Mouse (Mus musculus): Measurements from ENCODE around the gene Mcf2l. TPM values are rescaled to one million over a fixed set of nuclear protein-coding genes. Genes with fewer than 3 reads are reported as not detected.

The Mcf2l gene
- polyA plus RNA-seq, 1 experiment from 2014 or later = 22.7 TPM

DNA sequence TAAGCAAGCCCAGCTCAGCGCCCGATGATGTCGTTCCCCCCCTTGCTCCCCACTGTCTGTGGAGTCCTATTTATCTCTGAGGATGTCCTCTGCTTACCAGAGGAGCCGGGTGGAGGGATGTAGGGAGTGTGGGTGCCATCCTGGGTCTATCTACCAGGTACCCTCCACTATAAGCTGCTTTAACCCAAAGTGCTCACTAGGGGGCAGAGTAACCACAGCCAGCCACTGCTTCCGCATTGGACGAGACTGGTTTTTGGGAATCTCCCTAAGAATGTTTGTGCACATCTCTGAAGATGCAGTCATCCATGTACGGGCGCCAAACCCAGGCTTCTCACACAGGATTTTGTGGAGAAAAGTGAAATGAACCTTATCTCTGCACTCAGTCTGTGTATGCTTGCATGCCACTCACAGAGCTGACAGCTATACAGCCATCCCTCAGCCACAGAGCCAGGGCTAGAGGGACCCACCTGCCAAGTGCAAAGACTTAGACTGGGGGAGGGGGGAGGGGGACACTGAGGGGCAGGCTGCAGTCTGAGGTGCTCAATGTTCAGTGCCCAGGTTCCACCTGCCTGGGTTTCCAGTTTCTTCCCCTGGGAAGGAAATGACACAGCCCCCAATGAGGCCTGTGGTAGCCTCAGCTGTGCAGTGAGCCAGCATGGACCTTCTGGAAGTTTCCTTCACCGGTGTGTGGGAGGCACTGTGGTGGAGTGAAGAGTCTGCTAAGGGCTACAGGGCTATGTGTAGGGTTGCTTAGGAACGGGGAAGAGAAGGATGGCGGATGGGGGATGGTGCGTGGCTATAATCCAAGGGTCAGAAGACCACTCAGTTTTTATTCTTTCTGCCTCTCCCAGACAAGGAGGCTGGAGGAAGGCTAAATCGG, 23.1 kb downstream of the Mcf2l start:
- H3K36me3 ChIP-seq = no peaks in the 10 kb centered on the region
- no peaks in the 10 kb centered on the region for H3K27me3 ChIP-seq
- peaks cover 36% of the 10 kb centered on the region for H3K4me1 ChIP-seq
- H3K9ac ChIP-seq = no peak overlapping the region
- H3K9me3 ChIP-seq (replicated peaks) = no peaks in the 10 kb centered on the region
- peak overlapping the region; percentile 64; the same call in 1 of the 2 replicates for H3K27ac ChIP-seq
- peak; percentile 73 for ATAC-seq (replicated peaks; ENCODE audit: low FRiP score)
- no peak overlapping the region for H3K4me3 ChIP-seq (replicated peaks)
- 39% methylated on average over 13 of the region's 13 CpGs for WGBS
- peak overlapping the region; percentile 14; the same call in 1 of the 2 replicates for H3K4me2 ChIP-seq

DNA sequence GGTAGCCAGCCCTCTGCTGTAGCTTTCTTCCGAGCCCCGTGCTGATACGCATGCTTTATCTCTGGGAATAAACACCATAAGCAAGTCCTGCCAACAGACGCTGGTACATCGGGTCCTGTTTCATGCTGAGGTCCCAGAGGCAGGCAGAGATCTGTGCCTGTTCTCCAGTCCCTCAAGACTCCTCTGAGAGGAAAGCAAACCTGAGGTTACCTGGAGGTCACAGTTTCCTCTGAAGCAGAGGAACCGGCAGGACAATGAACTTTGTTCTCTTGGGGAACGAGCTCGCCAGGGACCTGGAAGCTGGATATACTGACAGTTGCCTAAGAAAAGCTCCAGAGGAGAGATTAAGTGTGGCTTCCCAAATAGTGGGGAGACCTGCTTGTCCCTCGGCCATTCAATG, 24.2 kb downstream of the Mcf2l start:
- Histone ChIP-seq H3K36me3 (no peaks in the 10 kb centered on the region), H3K4me1 (peaks cover 36% of the 10 kb centered on the region), H3K9me3 (replicated peaks) (no peaks in the 10 kb centered on the region), H3K4me3 (replicated peaks) (no peak overlapping the region), H3K4me2 (no peak overlapping the region), H3K27ac (peak overlapping the region; percentile 64), H3K9ac (no peak overlapping the region), H3K27me3 (no peaks in the 10 kb centered on the region)
- no peak for ATAC-seq (replicated peaks; ENCODE audit: low FRiP score)
- WGBS = 53% methylated on average over 9 of the region's 9 CpGs

DNA sequence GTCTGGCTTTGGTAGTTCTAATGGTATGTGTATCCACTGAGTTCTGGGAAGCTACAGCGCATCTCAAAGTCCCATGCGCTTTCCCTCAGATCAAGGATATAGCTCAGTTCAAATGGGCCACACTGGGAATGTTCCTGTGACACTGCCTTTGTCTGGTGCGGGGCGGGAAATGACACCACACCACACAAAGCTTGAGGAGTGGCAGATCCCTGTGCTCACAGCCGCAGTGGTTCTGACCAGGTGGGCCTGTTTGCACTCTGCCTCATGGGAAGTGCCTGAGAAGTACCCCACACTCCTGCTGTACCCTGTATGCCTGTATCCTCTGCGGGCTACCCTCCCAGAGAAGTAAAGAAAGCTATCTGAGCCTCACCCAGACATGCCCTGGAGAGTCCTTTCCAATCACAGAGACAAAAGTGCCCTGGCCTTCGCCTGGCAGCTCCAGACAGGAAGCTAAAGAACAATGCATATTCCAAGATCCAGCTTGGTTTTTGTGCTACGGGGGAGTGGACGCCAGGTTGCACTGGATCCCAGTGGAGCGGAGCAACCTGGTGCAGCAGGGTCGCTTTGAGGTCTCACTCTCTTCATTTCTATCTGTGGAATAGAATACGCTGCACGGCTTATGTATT, 30.3 kb downstream of the Mcf2l start:
- Histone ChIP-seq H3K4me2 (no peak overlapping the region), H3K4me1 (peaks cover 31% of the 10 kb centered on the region), H3K36me3 (no peaks in the 10 kb centered on the region), H3K27me3 (no peaks in the 10 kb centered on the region), H3K9me3 (replicated peaks) (no peaks in the 10 kb centered on the region), H3K4me3 (replicated peaks) (no peak overlapping the region), H3K9ac (no peak overlapping the region), H3K27ac (peak overlapping the region; percentile 54)
- ATAC-seq (replicated peaks; ENCODE audit: low FRiP score) = no peak
- WGBS = 68% methylated on average over 13 of the region's 13 CpGs

GRCm38 (mm10) chr8:12905122-12905521, 31.5 kb downstream of the Mcf2l start:
- Histone ChIP-seq H3K36me3 (no peaks in the 10 kb centered on the region), H3K9ac (no peak overlapping the region), H3K4me2 (no peak overlapping the region), H3K27ac (peak overlapping the region; percentile 16; the same call in 1 of the 2 replicates), H3K9me3 (replicated peaks) (no peaks in the 10 kb centered on the region), H3K4me1 (peaks cover 24% of the 10 kb centered on the region), H3K4me3 (replicated peaks) (no peak overlapping the region), H3K27me3 (no peaks in the 10 kb centered on the region)
- WGBS = 81% methylated on average over 5 of the region's 5 CpGs
- no peak for ATAC-seq (replicated peaks; ENCODE audit: low FRiP score)

GRCm38 (mm10) chr8:12905599-12906321, 32.2 kb downstream of the Mcf2l start:
- H3K9me3 ChIP-seq (replicated peaks) = no peaks in the 10 kb centered on the region
- no peaks in the 10 kb centered on the region for H3K36me3 ChIP-seq
- peak overlapping the region; percentile 16 for H3K27ac ChIP-seq
- no peak; the same call in 1 of the 2 replicates for ATAC-seq (replicated peaks; ENCODE audit: low FRiP score)
- H3K27me3 ChIP-seq = no peaks in the 10 kb centered on the region
- peaks cover 26% of the 10 kb centered on the region for H3K4me1 ChIP-seq
- 69% methylated on average over 11 of the region's 11 CpGs for WGBS
- H3K4me2 ChIP-seq = no peak overlapping the region
- no peak overlapping the region for H3K4me3 ChIP-seq (replicated peaks)
- H3K9ac ChIP-seq = no peak overlapping the region

DNA sequence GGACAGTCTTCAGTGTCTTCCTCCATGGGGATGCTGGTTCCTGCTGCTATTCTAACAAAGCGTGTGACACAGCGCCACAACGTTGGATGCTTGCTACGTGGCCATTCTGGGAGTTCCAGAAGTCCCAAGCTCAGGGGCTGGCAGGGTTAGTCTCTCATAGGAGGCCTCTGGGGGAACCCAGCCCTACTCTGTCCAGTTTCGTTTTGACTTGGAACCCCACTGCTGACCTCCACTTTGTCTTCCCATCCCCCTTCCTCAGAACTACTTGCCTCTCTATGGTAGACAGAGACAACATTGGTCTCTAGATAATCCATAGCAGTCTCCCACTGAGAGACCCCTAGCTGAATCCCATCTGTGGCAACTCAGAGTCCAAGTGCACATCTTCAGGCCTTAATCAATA, 33.0 kb downstream of the Mcf2l start:
- no peaks in the 10 kb centered on the region for H3K9me3 ChIP-seq (replicated peaks)
- ATAC-seq (replicated peaks; ENCODE audit: low FRiP score) = no peak
- H3K27me3 ChIP-seq = no peaks in the 10 kb centered on the region
- 80% methylated on average over 5 of the region's 5 CpGs for WGBS
- no peaks in the 10 kb centered on the region for H3K36me3 ChIP-seq
- no peak overlapping the region for H3K4me2 ChIP-seq
- peaks cover 35% of the 10 kb centered on the region for H3K4me1 ChIP-seq
- no peak overlapping the region for H3K4me3 ChIP-seq (replicated peaks)
- no peak overlapping the region for H3K9ac ChIP-seq
- H3K27ac ChIP-seq = no peak overlapping the region

- H3K9me3 ChIP-seq (replicated peaks) = no peaks in the 10 kb centered on the region
- WGBS = 63% methylated on average over 4 of the region's 4 CpGs
- peaks cover 44% of the 10 kb centered on the region for H3K4me1 ChIP-seq
- no peak overlapping the region for H3K9ac ChIP-seq
- H3K4me3 ChIP-seq (replicated peaks) = no peak overlapping the region
- no peak overlapping the region for H3K4me2 ChIP-seq
- H3K36me3 ChIP-seq = no peaks in the 10 kb centered on the region
- H3K27me3 ChIP-seq = no peaks in the 10 kb centered on the region
- no peak overlapping the region for H3K27ac ChIP-seq
- ATAC-seq (replicated peaks; ENCODE audit: low FRiP score) = no peak
Measured at GRCm38 (mm10) chr8:12907730-12908129, 34.1 kb downstream of the Mcf2l start.

DNA sequence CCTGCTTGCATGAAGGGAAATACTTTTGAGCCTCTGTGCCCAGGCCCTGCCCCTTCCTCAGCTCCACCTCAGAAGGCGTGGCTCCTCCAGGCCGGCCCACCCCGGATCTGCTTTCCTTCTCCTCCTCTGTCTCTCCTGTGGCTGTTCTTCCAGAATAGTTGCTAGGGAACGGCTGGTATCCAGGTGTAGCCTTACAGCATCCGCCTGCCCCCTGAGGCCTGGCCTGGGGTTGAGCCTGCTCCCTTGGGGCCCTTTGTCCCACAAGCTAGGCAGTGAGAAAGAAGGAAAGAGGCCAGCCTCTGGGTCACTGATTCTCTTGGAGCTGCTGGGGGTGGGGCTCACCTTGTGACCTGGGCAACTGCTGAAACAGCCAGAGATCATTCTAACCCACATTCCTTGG, 38.4 kb downstream of the Mcf2l start:
- Histone ChIP-seq H3K4me2 (no peak overlapping the region), H3K9ac (no peak overlapping the region), H3K4me3 (replicated peaks) (no peak overlapping the region), H3K27ac (peak overlapping the region; percentile 83), H3K36me3 (no peaks in the 10 kb centered on the region), H3K27me3 (no peaks in the 10 kb centered on the region), H3K9me3 (replicated peaks) (no peaks in the 10 kb centered on the region), H3K4me1 (peaks cover 37% of the 10 kb centered on the region)
- WGBS = 12% methylated on average over 5 of the region's 5 CpGs
- ATAC-seq (replicated peaks; ENCODE audit: low FRiP score) = peak; percentile 90

DNA sequence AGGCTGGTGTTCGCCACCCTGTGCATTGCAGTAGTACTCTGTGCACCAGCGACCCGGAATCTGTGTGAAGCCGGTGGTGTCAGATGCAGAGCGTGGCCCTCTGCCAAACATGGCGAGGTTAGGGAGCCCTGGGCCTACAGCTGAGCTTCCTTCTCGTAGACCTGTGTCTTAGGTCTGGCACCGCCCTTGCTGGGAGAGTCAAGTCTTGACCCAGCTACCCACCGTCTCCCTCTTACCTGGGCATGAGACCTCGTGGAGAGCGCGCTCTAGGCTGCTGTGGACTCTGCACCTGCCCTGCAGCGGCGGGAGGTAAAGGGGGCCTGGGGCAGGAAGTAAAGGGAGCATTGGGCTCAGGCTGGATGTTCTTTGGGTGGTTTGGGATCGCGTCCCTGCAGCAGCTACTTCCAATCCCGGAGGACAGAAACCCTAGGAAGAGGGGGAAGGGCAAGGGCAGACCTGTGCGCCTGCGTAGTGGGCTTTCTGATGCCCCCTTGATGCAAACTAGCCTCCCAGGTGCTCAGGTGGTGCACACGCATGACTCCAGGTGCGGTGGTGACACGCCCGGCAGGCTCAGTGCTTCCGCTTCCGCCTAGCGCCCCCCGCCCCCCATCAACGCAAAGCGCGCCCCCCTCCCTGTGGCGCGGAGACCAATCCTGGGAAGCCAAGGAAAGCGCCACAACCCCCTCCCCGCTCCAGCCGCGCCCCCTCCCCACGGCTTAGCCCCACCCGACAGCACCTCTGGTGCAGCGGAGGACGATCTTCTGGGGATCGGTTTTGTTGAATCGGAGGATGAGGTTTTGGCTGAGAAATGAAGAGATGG, 41.8 kb downstream of the Mcf2l start:
- Histone ChIP-seq H3K27ac (peak overlapping the region; percentile 56), H3K9me3 (replicated peaks) (no peaks in the 10 kb centered on the region), H3K36me3 (no peaks in the 10 kb centered on the region), H3K4me3 (replicated peaks) (peak overlapping the region; percentile 58), H3K27me3 (no peaks in the 10 kb centered on the region), H3K9ac (peak overlapping the region; percentile 57), H3K4me1 (peaks cover 37% of the 10 kb centered on the region), H3K4me2 (peak overlapping the region; percentile 92)
- ATAC-seq (replicated peaks; ENCODE audit: low FRiP score) = peak; percentile 46; the same call in 1 of the 2 replicates
- 14% methylated on average over 36 of the region's 42 CpGs for WGBS

- no peak for ATAC-seq (replicated peaks; ENCODE audit: low FRiP score)
Measured at GRCm38 (mm10) chr8:12916156-12916900, 42.7 kb downstream of the Mcf2l start.

DNA sequence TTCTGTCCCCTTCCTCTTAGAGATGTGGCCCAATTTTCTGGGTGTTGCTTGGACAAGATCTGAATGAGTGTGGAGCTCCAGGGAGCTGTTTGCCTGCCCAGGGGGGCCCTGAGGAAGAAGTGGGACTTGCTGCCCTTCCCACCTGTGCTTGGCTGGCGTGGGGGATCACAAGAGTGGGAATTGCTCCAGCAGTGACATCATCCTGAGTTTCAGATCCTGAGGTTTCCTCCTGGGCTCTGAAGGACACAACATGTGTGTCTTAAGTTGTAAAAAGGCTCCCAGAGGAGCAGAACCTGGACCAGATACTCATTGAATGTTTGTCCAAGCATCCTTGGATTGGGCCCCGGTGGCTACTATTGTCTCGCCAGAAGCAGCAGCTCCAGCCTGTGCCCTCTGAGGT, 43.4 kb downstream of the Mcf2l start:
- Histone ChIP-seq H3K4me1 (peaks cover 22% of the 10 kb centered on the region), H3K9me3 (replicated peaks) (no peaks in the 10 kb centered on the region), H3K9ac (no peak overlapping the region), H3K4me3 (replicated peaks) (no peak overlapping the region), H3K36me3 (no peaks in the 10 kb centered on the region), H3K4me2 (no peak overlapping the region), H3K27me3 (no peaks in the 10 kb centered on the region), H3K27ac (no peak overlapping the region)
- ATAC-seq (replicated peaks; ENCODE audit: low FRiP score) = no peak
- WGBS = 88% methylated on average over 3 of the region's 3 CpGs

More at GRCm38 (mm10) chr8:12916156-12916900, 42.7 kb downstream of the Mcf2l start:
- Histone ChIP-seq H3K4me3 (replicated peaks) (peak overlapping the region; percentile 58), H3K4me2 (peak overlapping the region; percentile 92), H3K27ac (no peak overlapping the region), H3K9ac (peak overlapping the region; percentile 57), H3K36me3 (no peaks in the 10 kb centered on the region), H3K4me1 (peaks cover 29% of the 10 kb centered on the region), H3K27me3 (no peaks in the 10 kb centered on the region), H3K9me3 (replicated peaks) (no peaks in the 10 kb centered on the region)
- WGBS = 61% methylated on average over 16 of the region's 16 CpGs
